Mouse (Mus musculus) C2C12 (cell line): ENCODE data around the gene Ramp2.

ENCODE experiments used
- CTCF ChIP-seq: IDR thresholded peaks from one replicate; pipeline ENCODE4 v1.5.1; 2011; ENCODE audit not compliant: control insufficient read depth, insufficient read depth, insufficient read length
- FOSL1 ChIP-seq: IDR thresholded peaks from one replicate; pipeline ENCODE4 v1.8.0; 2011; ENCODE audit warnings: mild to moderate bottlenecking, low read length; ENCODE audit not compliant: poor library complexity, insufficient read depth, severe bottlenecking
- MYOD1 ChIP-seq: IDR thresholded peaks from one replicate; pipeline ENCODE4 v1.6.1; 2011; ENCODE audit warnings: low read depth; ENCODE audit not compliant: control insufficient read depth, insufficient read length

DNA sequence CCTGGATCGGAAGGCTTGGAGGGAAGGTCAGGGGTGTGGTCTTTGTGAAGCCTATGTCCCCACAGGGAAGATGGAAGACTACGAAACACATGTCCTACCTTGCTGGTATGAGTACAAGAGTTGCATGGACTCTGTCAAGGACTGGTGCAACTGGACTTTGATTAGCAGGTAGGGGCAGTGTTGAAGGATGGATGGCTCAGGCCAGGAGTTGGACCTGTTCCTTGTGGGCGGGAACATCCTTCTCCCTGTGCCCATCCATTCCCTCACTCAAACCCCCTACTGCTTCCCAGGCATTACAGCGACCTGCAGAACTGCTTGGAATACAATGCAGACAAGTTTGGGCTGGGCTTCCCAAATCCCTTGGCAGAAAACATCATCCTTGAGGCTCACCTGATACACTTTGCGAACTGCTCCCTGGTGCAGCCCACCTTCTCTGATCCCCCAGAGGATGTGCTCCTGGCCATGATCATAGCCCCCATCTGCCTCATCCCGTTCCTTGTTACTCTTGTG is 1.7 kb downstream of the Ramp2 start:
- TF ChIP-seq CTCF (no peak), MYOD1 (no peak), FOSL1 (no peak)
